Comparison of ENCODE assay signal across 25 mouse cellular contexts in genomic region chr11:104967862-104968261, GRCm38 (mm10).
"Had no signal": no experiment of that assay in that cellular context is flagged by ENCODE, and none has a peak within 500 bp of the region (broad histone marks: within the 10 kb centered on the region; RNA-seq: fewer than 3 reads in every experiment).

No protein-coding gene starts in this region.

- H3K4me2 ChIP-seq: heart, embryonic 11.5 days; hindbrain, embryonic 13.5 days; hindbrain, embryonic 15.5 days; kidney, embryonic 15.5 days; limb, embryonic 12.5 days; liver, embryonic 11.5 days had no signal

- H3K9ac ChIP-seq: hindbrain, embryonic 13.5 days; hindbrain, embryonic 15.5 days; kidney, embryonic 15.5 days; limb, embryonic 12.5 days; liver, embryonic 14.5 days had no signal

- H3K9me3 ChIP-seq: hindbrain, embryonic 13.5 days; hindbrain, embryonic 15.5 days; kidney, embryonic 15.5 days; limb, embryonic 10.5 days; limb, embryonic 12.5 days had no signal

- ATAC-seq: hindbrain, postnatal 0 days; intestine, embryonic 16.5 days had no signal

- H3K27ac ChIP-seq: heart, adult 2 months; hindbrain, embryonic 13.5 days; hindbrain, embryonic 15.5 days; hindbrain, postnatal 0 days; kidney, embryonic 15.5 days; kidney, postnatal 0 days; layer of hippocampus, adult 2 months; left cerebral cortex, adult 2 months; limb, embryonic 10.5 days; limb, embryonic 12.5 days; liver, embryonic 14.5 days had no signal

- H3K4me3 ChIP-seq: heart, adult 2 months; hindbrain, embryonic 13.5 days; hindbrain, embryonic 15.5 days; kidney, embryonic 15.5 days; layer of hippocampus, adult 2 months; left cerebral cortex, adult 2 months; limb, embryonic 10.5 days; limb, embryonic 12.5 days had no signal

- H3K27me3 ChIP-seq: hindbrain, embryonic 13.5 days; hindbrain, embryonic 15.5 days; kidney, embryonic 15.5 days; limb, embryonic 12.5 days had no signal

- H3K4me1 ChIP-seq: hindbrain, embryonic 13.5 days; hindbrain, embryonic 15.5 days; kidney, embryonic 15.5 days had no signal

- DNase-seq: gastrocnemius, postnatal 14 days; gastrocnemius, postnatal 36 days; heart, adult 11 months; heart, adult 2 months; heart, postnatal 14 days; heart, postnatal 36 days; kidney, adult 11 months; kidney, adult 2 months; kidney, adult 9 months; kidney, postnatal 14 days; kidney, postnatal 36 days; liver had no signal

- H3K36me3 ChIP-seq: hindbrain, embryonic 13.5 days; hindbrain, embryonic 15.5 days; kidney, embryonic 15.5 days; limb, embryonic 10.5 days; limb, embryonic 12.5 days had no signal
